Mouse (Mus musculus) MEL (cell line): ENCODE data around the gene 1110008P14Rik. TPM values are rescaled to one million over a fixed set of nuclear protein-coding genes. Genes with fewer than 3 reads are reported as not detected.

Experiments used
- DNase-seq: peaks from one replicate; pipeline ENCODE4 v3.0.0; 2011; ENCODE audit warnings: low read depth, low spot score
- H3K27ac ChIP-seq: 2 replicates; pipeline ENCODE4 v1.5.1; 2012; ENCODE audit warnings: low read depth, mild to moderate bottlenecking, control low read depth, low read length, moderate library complexity; ENCODE audit not compliant: control insufficient read depth
- H3K27me3 ChIP-seq, 2 experiments: fragments of 150-350 bp in 1 of 2; sonication (generic) in 1 of 2; 2 replicates each; pipeline ENCODE4 v1.6.1; 2012; ENCODE audit warnings: low read length in 2 of 2, mild to moderate bottlenecking in 2 of 2, improper control_type of control experiment in 1 of 2, moderate library complexity in 1 of 2; ENCODE audit not compliant: insufficient read depth in 2 of 2, control insufficient read depth in 1 of 2
- H3K36me3 ChIP-seq, 2 experiments: 2 replicates each; pipeline ENCODE4 v1.6.1; 2012 to 2014; ENCODE audit warnings: low read length in 2 of 2, improper control_type of control experiment in 1 of 2, inconsistent platforms in 1 of 2, mild to moderate bottlenecking in 1 of 2; ENCODE audit not compliant: insufficient read depth in 2 of 2, control insufficient read depth in 1 of 2
- H3K4me1 ChIP-seq, 2 experiments: fragments of 150-350 bp in 1 of 2; sonication (generic) in 1 of 2; 2 replicates each; pipeline ENCODE4 v1.6.1; 2012; ENCODE audit warnings: low read length in 2 of 2, improper control_type of control experiment in 1 of 2, mild to moderate bottlenecking in 1 of 2; ENCODE audit not compliant: insufficient read depth in 2 of 2, control insufficient read depth in 1 of 2
- H3K4me3 ChIP-seq, 2 experiments: fragments of 150-350 bp in 1 of 2; sonication (generic) in 1 of 2; 2 replicates each; pipeline ENCODE4 v1.5.1; 2012; ENCODE audit warnings: low read depth in 2 of 2, low read length in 2 of 2, mild to moderate bottlenecking in 2 of 2, moderate library complexity in 2 of 2, control low read depth in 1 of 2, improper control_type of control experiment in 1 of 2; ENCODE audit not compliant: control insufficient read depth in 1 of 2, insufficient read depth in 1 of 2
- H3K79me2 ChIP-seq: 2 replicates; pipeline ENCODE4 v1.6.1; 2012; ENCODE audit warnings: mild to moderate bottlenecking, low read length, moderate library complexity; ENCODE audit not compliant: control insufficient read depth, poor library complexity, insufficient read depth
- H3K9ac ChIP-seq: 2 replicates; pipeline ENCODE4 v1.6.1; 2012; ENCODE audit warnings: low read depth, mild to moderate bottlenecking, control low read depth, low read length, moderate library complexity; ENCODE audit not compliant: control insufficient read depth, poor library complexity, severe bottlenecking
- H3K9me3 ChIP-seq: fragments of 150-350 bp; sonication (generic); replicated peaks from 2 replicates; pipeline ENCODE4 v1.6.1; 2012; ENCODE audit warnings: mild to moderate bottlenecking, low read length, improper control_type of control experiment, moderate library complexity; ENCODE audit not compliant: insufficient read depth
- CHD1 ChIP-seq: IDR thresholded peaks from 2 replicates; pipeline ENCODE4 v1.6.1; 2012; ENCODE audit warnings: low read depth, mild to moderate bottlenecking, inconsistent platforms, low read length, improper control_type of control experiment
- CTCF ChIP-seq, 3 experiments: IDR thresholded peaks in 2 of 3; conservative IDR thresholded peaks in 1 of 3; 2 replicates each; pipeline ENCODE4 v1.5.1; 2011 to 2012; ENCODE audit warnings: low read length in 3 of 3, low read depth in 2 of 3, mild to moderate bottlenecking in 2 of 3, improper control_type of control experiment in 1 of 3, inconsistent platforms in 1 of 3, mixed read lengths in 1 of 3, moderate library complexity in 1 of 3; ENCODE audit not compliant: control insufficient read depth in 1 of 3, insufficient read depth in 1 of 3, poor library complexity in 1 of 3, severe bottlenecking in 1 of 3
- E2F4 ChIP-seq: IDR thresholded peaks from 2 replicates; pipeline ENCODE4 v1.6.1; 2011; ENCODE audit warnings: low read depth, low read length, improper control_type of control experiment, borderline replicate concordance
- EP300 ChIP-seq, 2 experiments: IDR thresholded peaks; 2 replicates each; pipeline ENCODE4 v1.6.1; 2011; ENCODE audit warnings: improper control_type of control experiment in 2 of 2, low read length in 2 of 2, low read depth in 1 of 2, mild to moderate bottlenecking in 1 of 2
- GABPA ChIP-seq: IDR thresholded peaks from 2 replicates; pipeline ENCODE4 v1.6.1; 2012; ENCODE audit warnings: low read depth, mild to moderate bottlenecking, inconsistent platforms, low read length, improper control_type of control experiment, moderate library complexity
- GATA1 ChIP-seq: IDR thresholded peaks from 2 replicates; pipeline ENCODE4 v1.6.1; 2011; ENCODE audit warnings: low read depth, low read length, improper control_type of control experiment
- JUND ChIP-seq: IDR thresholded peaks from 2 replicates; pipeline ENCODE4 v1.6.1; 2011; ENCODE audit warnings: low read depth, mild to moderate bottlenecking, improper control_type of control experiment, low read length
- KAT2A ChIP-seq: conservative IDR thresholded peaks from 2 replicates; pipeline ENCODE4 v1.6.1; 2012; ENCODE audit warnings: low read depth, low read length, improper control_type of control experiment, inconsistent platforms
- MAFK ChIP-seq: IDR thresholded peaks from 2 replicates; pipeline ENCODE4 v1.6.1; 2011; ENCODE audit warnings: low read depth, mild to moderate bottlenecking, low read length, improper control_type of control experiment, borderline replicate concordance
- MAX ChIP-seq: IDR thresholded peaks from 2 replicates; pipeline ENCODE4 v1.6.1; 2011; ENCODE audit warnings: low read length, improper control_type of control experiment
- MAZ ChIP-seq: IDR thresholded peaks from 2 replicates; pipeline ENCODE4 v1.6.1; 2012; ENCODE audit warnings: low read depth, mild to moderate bottlenecking, inconsistent platforms, low read length, improper control_type of control experiment
- MEF2A ChIP-seq: IDR thresholded peaks from 2 replicates; pipeline ENCODE4 v1.6.1; 2014; ENCODE audit warnings: low read depth, mild to moderate bottlenecking, inconsistent platforms, low read length, improper control_type of control experiment; ENCODE audit not compliant: poor library complexity, insufficient replicate concordance, severe bottlenecking; ENCODE audit errors: extremely low read depth
- MYB ChIP-seq: IDR thresholded peaks from 2 replicates; pipeline ENCODE4 v1.6.1; 2011; ENCODE audit warnings: mild to moderate bottlenecking, low read depth, low read length, improper control_type of control experiment
- MYC ChIP-seq: IDR thresholded peaks from 2 replicates; pipeline ENCODE4 v1.6.1; 2011; ENCODE audit warnings: low read depth, mild to moderate bottlenecking, low read length, improper control_type of control experiment, moderate library complexity
- POLR2A ChIP-seq, 2 experiments: IDR thresholded peaks; 2 replicates each; pipeline ENCODE4 v1.6.1; 2011 to 2012; ENCODE audit warnings: low read length in 2 of 2, mild to moderate bottlenecking in 2 of 2, control low read depth in 1 of 2, improper control_type of control experiment in 1 of 2, low read depth in 1 of 2, moderate library complexity in 1 of 2; ENCODE audit not compliant: control insufficient read depth in 1 of 2, insufficient read depth in 1 of 2, poor library complexity in 1 of 2
- POLR2AphosphoS2 ChIP-seq: IDR thresholded peaks from 2 replicates; pipeline ENCODE4 v1.6.1; 2011; ENCODE audit warnings: low read length, improper control_type of control experiment
- RCOR1 ChIP-seq: IDR thresholded peaks from 2 replicates; pipeline ENCODE4 v1.6.1; 2012; ENCODE audit warnings: low read depth, mild to moderate bottlenecking, inconsistent platforms, low read length, improper control_type of control experiment
- SMC3 ChIP-seq: IDR thresholded peaks from 2 replicates; pipeline ENCODE4 v1.6.1; 2011; ENCODE audit warnings: low read depth, low read length, improper control_type of control experiment
- TBP ChIP-seq: IDR thresholded peaks from 2 replicates; pipeline ENCODE4 v1.8.0; 2011; ENCODE audit warnings: low read depth, low read length, improper control_type of control experiment
- TCF12 ChIP-seq: IDR thresholded peaks from 2 replicates; pipeline ENCODE4 v1.6.1; 2014; ENCODE audit warnings: low read depth, mild to moderate bottlenecking, inconsistent platforms, low read length, improper control_type of control experiment, moderate library complexity
- USF1 ChIP-seq: IDR thresholded peaks from 2 replicates; pipeline ENCODE4 v1.6.1; 2014; ENCODE audit warnings: low read depth, mild to moderate bottlenecking, inconsistent platforms, low read length, improper control_type of control experiment, moderate library complexity
- USF2 ChIP-seq, 2 experiments: IDR thresholded peaks; 2 replicates each; pipeline ENCODE4 v1.6.1; 2011 to 2012; ENCODE audit warnings: improper control_type of control experiment in 2 of 2, low read length in 2 of 2, borderline replicate concordance in 1 of 2, inconsistent platforms in 1 of 2, low read depth in 1 of 2, mild to moderate bottlenecking in 1 of 2; ENCODE audit not compliant: insufficient read depth in 1 of 2
- ZKSCAN1 ChIP-seq: IDR thresholded peaks from 2 replicates; pipeline ENCODE4 v1.6.1; 2012; ENCODE audit warnings: low read depth, mild to moderate bottlenecking, inconsistent platforms, low read length, improper control_type of control experiment, moderate library complexity
- ZNF384 ChIP-seq: IDR thresholded peaks from 2 replicates; pipeline ENCODE4 v1.6.1; 2012; ENCODE audit warnings: low read depth, mild to moderate bottlenecking, inconsistent platforms, low read length, improper control_type of control experiment
- polyA plus RNA-seq, 2 experiments: library from polyadenylated mRNA; stranded (reverse) in 1 of 2; unstranded in 1 of 2; fragments of >175 nt in 1 of 2; fragments of >200 nt in 1 of 2; gene quantifications; 2 replicates each; pipeline versions ENCODE4 v1.2.1 to v1.2.4; 2012; ENCODE audit warnings: low replicate concordance in 2 of 2, low read depth in 1 of 2; ENCODE audit not compliant: insufficient read length in 2 of 2, insufficient read depth in 1 of 2, missing spikeins in 1 of 2
- total RNA-seq: library from RNA; depleted of rRNA; stranded (reverse); fragments of 300-350 nt; gene quantifications from 2 replicates; pipeline ENCODE4 v1.2.3, GENCODE M21; 2012

The 1110008P14Rik gene
- total and polyA plus RNA-seq, 3 experiments: 62.9 to 63.5 TPM; not detected in 1

DNA sequence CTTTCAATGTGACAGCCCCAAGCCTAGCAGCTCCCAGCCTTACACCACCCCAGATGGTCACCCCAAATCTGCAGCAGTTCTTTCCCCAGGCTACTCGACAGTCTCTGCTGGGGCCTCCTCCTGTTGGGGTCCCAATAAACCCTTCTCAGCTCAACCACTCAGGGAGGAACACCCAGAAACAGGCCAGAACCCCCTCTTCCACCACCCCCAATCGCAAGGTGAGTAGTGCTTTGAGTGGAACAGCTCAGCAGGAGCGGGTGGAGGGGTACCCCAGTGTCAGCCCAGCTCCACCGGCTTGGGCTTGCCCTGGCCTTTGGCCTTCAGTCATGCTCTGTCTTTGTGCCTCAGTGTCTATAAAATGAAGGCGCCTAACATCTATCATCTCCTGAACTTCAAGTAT is 14.4 kb downstream of the 1110008P14Rik start:
- Histone ChIP-seq H3K4me1 (peaks cover 0 to 3% of the 10 kb centered on the region in 2 experiments; a peak in 1 of 4 replicates), H3K9ac (no peak overlapping the region), H3K27ac (no peak overlapping the region), H3K9me3 (no peaks in the 10 kb centered on the region), H3K79me2 (peaks cover 6% of the 10 kb centered on the region; the same call in 1 of the 2 replicates), H3K36me3 (peaks cover 2 to 3% of the 10 kb centered on the region in 2 experiments), H3K4me3 (no peak overlapping the region), H3K27me3 (no peaks in the 10 kb centered on the region)
- DNase-seq: no peak
- TF ChIP-seq USF1 (no peak), GATA1 (no peak), TCF12 (no peak), SMC3 (no peak), MAFK (no peak), TBP (no peak)

DNA sequence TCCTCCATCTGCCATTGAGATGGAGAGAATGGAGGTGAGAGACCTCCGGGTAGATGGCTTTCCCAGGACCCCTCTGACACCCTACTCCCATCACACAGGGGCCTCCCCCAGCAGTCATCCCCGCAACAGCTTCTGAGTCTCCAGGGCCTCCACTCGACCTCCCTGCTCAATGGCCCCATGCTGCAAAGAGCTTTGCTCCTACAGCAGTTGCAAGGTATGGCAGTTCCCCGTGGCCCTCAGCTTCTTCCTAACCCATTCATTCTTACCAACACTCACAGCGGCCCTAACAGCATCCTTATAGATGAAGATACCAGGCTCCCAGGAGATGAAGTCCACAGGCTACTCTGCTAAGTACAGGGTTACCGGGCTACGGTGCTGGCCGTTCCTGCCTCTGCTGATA is 17.6 kb downstream of the 1110008P14Rik start:
- Histone ChIP-seq H3K27ac (no peak overlapping the region), H3K9me3 (no peaks in the 10 kb centered on the region), H3K36me3 (peaks cover 2 to 3% of the 10 kb centered on the region in 2 experiments), H3K4me1 (peaks cover 0 to 6% of the 10 kb centered on the region in 2 experiments; a peak in 2 of 4 replicates), H3K79me2 (peaks cover 6% of the 10 kb centered on the region; the same call in 1 of the 2 replicates), H3K4me3 (no peak overlapping the region), H3K9ac (no peak overlapping the region), H3K27me3 (peaks cover 0 to 2% of the 10 kb centered on the region in 2 experiments; a peak in 2 of 4 replicates)
- TF ChIP-seq GABPA (no peak), POLR2A (IDR thresholded peaks at IDR 0.05; ENCODE audit: control insufficient read depth in 1 of 2, insufficient read depth in 1 of 2, low read depth in 1 of 2, low read length in 2 of 2, poor library complexity in 1 of 2) (no peak)
- no peak for DNase-seq

DNA sequence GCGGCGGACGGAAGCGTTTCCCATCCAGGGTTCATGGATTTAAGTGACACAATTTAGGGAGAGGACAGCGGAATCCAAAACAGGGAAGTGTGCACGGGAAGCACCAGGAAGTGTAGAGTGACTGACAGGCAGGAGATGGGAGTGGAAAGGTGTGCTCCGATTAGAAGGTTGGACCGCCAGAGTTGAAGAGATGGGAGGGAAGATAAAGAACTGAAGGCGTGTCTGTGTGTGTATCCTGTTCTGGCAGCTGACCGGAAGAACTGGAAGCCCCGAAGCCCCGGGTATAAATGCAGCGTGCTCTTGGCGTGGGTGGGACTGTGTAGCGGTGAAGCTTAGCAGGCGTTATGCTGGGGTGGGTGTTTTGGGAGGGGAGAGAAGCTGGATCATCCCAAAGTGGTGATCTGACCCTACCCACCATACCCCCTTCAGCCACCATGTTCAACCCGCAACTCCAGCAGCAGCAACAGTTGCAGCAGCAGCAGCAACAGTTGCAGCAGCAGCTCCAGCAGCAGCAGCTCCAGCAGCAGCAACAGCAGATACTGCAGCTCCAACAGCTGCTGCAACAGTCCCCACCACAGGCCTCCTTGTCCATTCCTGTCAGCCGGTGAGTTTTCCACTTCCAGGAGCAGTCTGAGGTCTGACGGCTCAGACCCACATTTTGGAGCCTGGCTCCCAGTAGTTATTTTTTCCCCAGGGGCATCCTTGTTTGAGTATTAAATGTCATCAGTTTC is 18.2 kb downstream of the 1110008P14Rik start:
- H3K9me3 ChIP-seq: no peaks in the 10 kb centered on the region
- H3K27ac ChIP-seq: peak overlapping the region; percentile 68
- peak overlapping the region; percentile 70 to 80 for H3K4me3 ChIP-seq
- H3K4me1 ChIP-seq: peaks cover 0 to 6% of the 10 kb centered on the region in 2 experiments; a peak in 2 of 4 replicates
- H3K27me3 ChIP-seq: peaks cover 0 to 3% of the 10 kb centered on the region in 2 experiments; a peak in 3 of 4 replicates
- DNase-seq: no peak
- H3K9ac ChIP-seq: peak overlapping the region; percentile 82
- H3K36me3 ChIP-seq: peaks cover 2 to 3% of the 10 kb centered on the region in 2 experiments
- H3K79me2 ChIP-seq: peaks cover 6% of the 10 kb centered on the region; the same call in 1 of the 2 replicates
- TF ChIP-seq MYB: no peak
- no peak for TF ChIP-seq POLR2A (IDR thresholded peaks at IDR 0.05; ENCODE audit: control insufficient read depth in 1 of 2, insufficient read depth in 1 of 2, low read depth in 1 of 2, low read length in 2 of 2, poor library complexity in 1 of 2)
- 0 out of 2 replicates have a peak, but pooled peaks have one; percentile 9 for TF ChIP-seq CHD1
- TF ChIP-seq MAZ: no peak
- TF ChIP-seq MAX: peak; percentile 68
- TF ChIP-seq ZNF384: no peak
- TF ChIP-seq MYC: peak; percentile 68; the same call in 1 of the 2 replicates
- no peak for TF ChIP-seq MAFK
- TF ChIP-seq USF2 (IDR thresholded peaks at IDR 0.05; ENCODE audit: borderline replicate concordance in 1 of 2, insufficient read depth in 1 of 2, low read depth in 1 of 2, low read length in 2 of 2): no peak
- no peak for TF ChIP-seq SMC3
- TF ChIP-seq EP300 (IDR thresholded peaks at IDR 0.05; ENCODE audit: low read depth in 1 of 2, low read length in 2 of 2): no peak
- no peak for TF ChIP-seq RCOR1
- no peak for TF ChIP-seq JUND
- no peak for TF ChIP-seq KAT2A
- no peak for TF ChIP-seq POLR2AphosphoS2
- TF ChIP-seq ZKSCAN1: no peak
- TF ChIP-seq CTCF (IDR thresholded peaks at IDR 0.05 in 2 of 3, conservative IDR thresholded peaks at IDR 0.05 in 1 of 3; ENCODE audit: control insufficient read depth in 1 of 3, insufficient read depth in 1 of 3, low read depth in 2 of 3, low read length in 3 of 3, poor library complexity in 1 of 3, severe bottlenecking in 1 of 3): no peak
- no peak for TF ChIP-seq MEF2A
- TF ChIP-seq E2F4: no peak
